Mouse (Mus musculus): ENCODE measurements around the gene Samm50. TPM values are rescaled to one million over a fixed set of nuclear protein-coding genes. Genes with fewer than 3 reads are reported as not detected.

Gene Samm50
- polyA plus RNA-seq, 2 experiments: 12.3 to 49.3 TPM

GRCm38 (mm10) chr15:84245104-84245503 is 53.1 kb downstream of the Samm50 start:
- Histone ChIP-seq H3K9ac (replicated peaks) (no peak overlapping the region), H3K9me3 (ENCODE audit: control insufficient read depth, low read length) (peaks cover 4% of the 10 kb centered on the region), H3K27ac (no peak overlapping the region), H3K4me2 (ENCODE audit: low read depth) (no peak overlapping the region), H3K4me1 (replicated peaks; ENCODE audit: control insufficient read depth in 2 of 2, insufficient read depth in 2 of 2, low read length in 1 of 2) (no peaks in the 10 kb centered on the region), H3K36me3 (replicated peaks; ENCODE audit: control insufficient read depth, insufficient read depth, low read depth) (no peaks in the 10 kb centered on the region), H3K4me3 (ENCODE audit: insufficient read depth in 1 of 2, low read depth in 2 of 2, low read length in 2 of 2) (no peak overlapping the region), H3K27me3 (ENCODE audit: control insufficient read depth, insufficient read depth, low read length) (no peaks in the 10 kb centered on the region)
- DNase-seq (ENCODE audit: low read depth in 3 of 3, low spot score in 3 of 3) (no peak), ATAC-seq (ENCODE audit: insufficient read depth) (no peak)
- TF ChIP-seq CTCF (IDR thresholded peaks at IDR 0.05; ENCODE audit: low read depth): no peak
- no peak for TF ChIP-seq EP300 (IDR thresholded peaks at IDR 0.05; ENCODE audit: low read depth)
- 75% methylated on average over 7 of the region's 7 CpGs for WGBS (ENCODE audit: insufficient replicate concordance)

DNA sequence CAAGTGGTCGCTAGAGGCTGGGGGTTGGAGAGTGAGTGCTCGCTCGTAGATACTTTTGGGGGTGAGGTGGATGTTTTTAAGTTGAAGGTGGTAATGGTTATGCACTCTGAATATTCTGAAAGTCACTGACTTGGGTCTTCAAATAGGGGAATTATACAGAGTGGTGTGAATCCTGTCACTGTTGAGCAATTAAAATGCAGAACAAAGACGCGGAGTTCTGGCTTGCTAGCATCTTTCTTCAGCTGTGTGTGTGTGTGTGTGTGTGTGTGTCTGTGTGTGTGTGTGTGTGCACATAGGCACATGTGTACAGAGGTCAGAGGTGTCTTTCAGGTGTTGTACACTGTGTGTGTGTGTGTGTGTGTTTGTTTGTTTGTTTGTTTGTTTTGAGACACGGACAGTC is 54.2 kb downstream of the Samm50 start:
- no peak overlapping the region for H3K9ac ChIP-seq (replicated peaks)
- no peaks in the 10 kb centered on the region for H3K27me3 ChIP-seq (ENCODE audit: control insufficient read depth, insufficient read depth, low read length)
- DNase-seq (ENCODE audit: low read depth in 3 of 3, low spot score in 3 of 3): no peak
- no peaks in the 10 kb centered on the region for H3K36me3 ChIP-seq (replicated peaks; ENCODE audit: control insufficient read depth, insufficient read depth, low read depth)
- no peak for TF ChIP-seq EP300 (IDR thresholded peaks at IDR 0.05; ENCODE audit: low read depth)
- no peak for TF ChIP-seq CTCF (IDR thresholded peaks at IDR 0.05; ENCODE audit: low read depth)
- no peak overlapping the region for H3K27ac ChIP-seq
- no peak overlapping the region for H3K4me2 ChIP-seq (ENCODE audit: low read depth)
- no peaks in the 10 kb centered on the region for H3K4me1 ChIP-seq (replicated peaks; ENCODE audit: control insufficient read depth in 2 of 2, insufficient read depth in 2 of 2, low read length in 1 of 2)
- no peak for ATAC-seq (ENCODE audit: insufficient read depth)
- 77% methylated on average over 6 of the region's 6 CpGs for WGBS (ENCODE audit: insufficient replicate concordance)
- no peak overlapping the region for H3K4me3 ChIP-seq (ENCODE audit: insufficient read depth in 1 of 2, low read depth in 2 of 2, low read length in 2 of 2)
- H3K9me3 ChIP-seq (ENCODE audit: control insufficient read depth, low read length): peaks cover 4% of the 10 kb centered on the region

DNA sequence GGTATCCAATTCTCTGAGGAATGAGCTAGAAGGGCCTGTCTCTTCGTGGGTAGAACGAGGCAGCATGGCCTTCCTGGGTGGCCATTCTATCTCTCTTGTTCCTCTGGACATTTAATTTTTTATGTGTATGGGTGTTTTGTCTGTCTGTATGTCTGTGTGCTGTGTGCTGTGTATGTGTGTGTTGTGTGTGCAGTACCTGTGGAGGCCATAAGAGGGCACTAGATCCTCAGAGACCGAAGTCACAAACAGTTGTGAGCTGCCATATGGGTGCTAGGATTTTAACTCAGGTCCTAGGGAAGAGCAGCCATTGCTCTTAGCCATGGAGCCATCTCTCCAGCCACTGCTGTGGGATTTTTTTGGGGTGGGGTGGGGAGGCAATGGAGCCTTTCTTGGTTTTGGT is 55.3 kb downstream of the Samm50 start:
- TF ChIP-seq EP300 (IDR thresholded peaks at IDR 0.05; ENCODE audit: low read depth): no peak
- TF ChIP-seq CTCF (IDR thresholded peaks at IDR 0.05; ENCODE audit: low read depth): peak; percentile 52

DNA sequence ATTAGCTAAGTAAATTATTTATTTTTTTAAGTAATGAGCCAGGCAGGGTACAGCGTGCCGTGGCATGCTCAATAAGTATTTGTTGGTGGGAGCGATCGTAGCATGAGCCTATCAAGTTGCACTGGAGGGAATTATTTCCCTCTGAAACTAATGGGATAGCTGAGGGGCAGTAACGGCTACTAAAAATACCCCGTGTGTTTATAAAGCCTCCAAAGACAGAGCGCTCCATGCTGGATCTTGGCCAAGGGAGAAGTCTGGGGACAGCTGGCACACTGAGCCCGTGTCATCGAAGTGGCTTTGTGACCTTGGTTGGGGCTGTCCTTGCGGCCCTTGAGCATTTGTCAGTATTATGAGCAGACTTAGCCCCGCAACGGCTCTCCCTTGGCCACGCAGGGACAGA is 59.2 kb downstream of the Samm50 start:
- H3K4me1 ChIP-seq (replicated peaks; ENCODE audit: control insufficient read depth in 2 of 2, insufficient read depth in 2 of 2, low read length in 1 of 2): peaks cover 0 to 4% of the 10 kb centered on the region in 2 experiments; a peak in 1 of 4 replicates
- H3K4me3 ChIP-seq (ENCODE audit: insufficient read depth in 1 of 2, low read depth in 2 of 2, low read length in 2 of 2): no peak overlapping the region
- no peaks in the 10 kb centered on the region for H3K27me3 ChIP-seq (ENCODE audit: control insufficient read depth, insufficient read depth, low read length)
- H3K36me3 ChIP-seq (replicated peaks; ENCODE audit: control insufficient read depth, insufficient read depth, low read depth): no peaks in the 10 kb centered on the region
- H3K9ac ChIP-seq (replicated peaks): no peak overlapping the region
- WGBS (ENCODE audit: insufficient replicate concordance): 83% methylated on average over 13 of the region's 13 CpGs
- ATAC-seq (ENCODE audit: insufficient read depth) (no peak), DNase-seq (ENCODE audit: low read depth in 3 of 3, low spot score in 3 of 3) (no peak)
- no peak overlapping the region for H3K4me2 ChIP-seq (ENCODE audit: low read depth)
- peaks cover 4% of the 10 kb centered on the region for H3K9me3 ChIP-seq (ENCODE audit: control insufficient read depth, low read length)
- no peak for TF ChIP-seq EP300 (IDR thresholded peaks at IDR 0.05; ENCODE audit: low read depth)
- no peak for TF ChIP-seq CTCF (IDR thresholded peaks at IDR 0.05; ENCODE audit: low read depth)
- H3K27ac ChIP-seq: no peak overlapping the region

More for the DNA sequence above, 55.3 kb downstream of the Samm50 start:
- Histone ChIP-seq H3K27me3 (ENCODE audit: control insufficient read depth, insufficient read depth, low read length) (no peaks in the 10 kb centered on the region), H3K9me3 (ENCODE audit: control insufficient read depth, low read length) (peaks cover 4% of the 10 kb centered on the region), H3K4me1 (replicated peaks; ENCODE audit: control insufficient read depth in 2 of 2, insufficient read depth in 2 of 2, low read length in 1 of 2) (no peaks in the 10 kb centered on the region), H3K36me3 (replicated peaks; ENCODE audit: control insufficient read depth, insufficient read depth, low read depth) (no peaks in the 10 kb centered on the region), H3K9ac (replicated peaks) (no peak overlapping the region), H3K4me3 (ENCODE audit: insufficient read depth in 1 of 2, low read depth in 2 of 2, low read length in 2 of 2) (no peak overlapping the region), H3K4me2 (ENCODE audit: low read depth) (no peak overlapping the region), H3K27ac (no peak overlapping the region)
- ATAC-seq (ENCODE audit: insufficient read depth) (no peak), DNase-seq (ENCODE audit: low read depth in 3 of 3, low spot score in 3 of 3) (no peak)
- WGBS (ENCODE audit: insufficient replicate concordance): 89% methylated on average over 3 of the region's 3 CpGs

- H3K4me1 ChIP-seq (replicated peaks; ENCODE audit: control insufficient read depth in 2 of 2, insufficient read depth in 2 of 2, low read length in 1 of 2): peaks cover 2 to 12% of the 10 kb centered on the region in 2 experiments; a peak in 2 of 4 replicates
- no peak overlapping the region for H3K4me3 ChIP-seq (ENCODE audit: insufficient read depth in 1 of 2, low read depth in 2 of 2, low read length in 2 of 2)
- 74% methylated on average over 7 of the region's 7 CpGs for WGBS (ENCODE audit: insufficient replicate concordance)
- DNase-seq (ENCODE audit: low read depth in 3 of 3, low spot score in 3 of 3) (no peak), ATAC-seq (ENCODE audit: insufficient read depth) (no peak)
- no peaks in the 10 kb centered on the region for H3K27me3 ChIP-seq (ENCODE audit: control insufficient read depth, insufficient read depth, low read length)
- no peaks in the 10 kb centered on the region for H3K9me3 ChIP-seq (ENCODE audit: control insufficient read depth, low read length)
- no peak overlapping the region for H3K4me2 ChIP-seq (ENCODE audit: low read depth)
- no peaks in the 10 kb centered on the region for H3K36me3 ChIP-seq (replicated peaks; ENCODE audit: control insufficient read depth, insufficient read depth, low read depth)
- H3K27ac ChIP-seq: no peak overlapping the region
- TF ChIP-seq EP300 (IDR thresholded peaks at IDR 0.05; ENCODE audit: low read depth): no peak
- TF ChIP-seq CTCF (IDR thresholded peaks at IDR 0.05; ENCODE audit: low read depth): no peak
- no peak overlapping the region for H3K9ac ChIP-seq (replicated peaks)
These were observed 60.6 kb downstream of the Samm50 start for GRCm38 (mm10) chr15:84252645-84253044.
